31 mouse cellular contexts compared by ENCODE assay signal in genomic region chr14:106550150-106550549, GRCm38 (mm10).
DNase-seq lines count a peak whose midpoint lies in the region; ATAC-seq and TF ChIP-seq lines count a peak whose summit lies in the region.
"Had no signal": no experiment of that assay in that cellular context is flagged by ENCODE, and none has a peak within 500 bp of the region (broad histone marks: within the 10 kb centered on the region; RNA-seq: fewer than 3 reads in every experiment).

No protein-coding gene starts in this region.

- TF ChIP-seq POLR2A in brain, embryonic 14.5 days (IDR thresholded peaks at IDR 0.05; ENCODE audit: borderline replicate concordance, extremely low read depth, insufficient read depth, insufficient read length, poor library complexity, severe bottlenecking) = no peak

- H3K4me2 ChIP-seq in forebrain, embryonic 14.5 days (ENCODE audit: low read length) = no peak overlapping the region
- H3K4me2 ChIP-seq in forebrain, postnatal 0 days (ENCODE audit: low read depth) = no peak overlapping the region
- H3K4me2 ChIP-seq in hindbrain, postnatal 0 days (ENCODE audit: low read depth, low read length) = no peak overlapping the region
- H3K4me2 ChIP-seq in hindbrain, embryonic 12.5 days (replicated peaks) = no peak overlapping the region
- H3K4me2 ChIP-seq in midbrain, postnatal 0 days (ENCODE audit: low read depth, low read length, poor library complexity, severe bottlenecking) = no peak overlapping the region
- no peak overlapping the region for H3K4me2 ChIP-seq in midbrain, embryonic 15.5 days
- H3K4me2 ChIP-seq: embryonic facial prominence, embryonic 15.5 days; forebrain, embryonic 15.5 days; heart, embryonic 13.5 days; hindbrain, embryonic 15.5 days had no signal

- no peaks in the 10 kb centered on the region for H3K36me3 ChIP-seq in forebrain, embryonic 14.5 days (ENCODE audit: control insufficient read depth, insufficient read depth, low read length)
- no peaks in the 10 kb centered on the region for H3K36me3 ChIP-seq in forebrain, postnatal 0 days (ENCODE audit: insufficient read depth)
- H3K36me3 ChIP-seq in hindbrain, postnatal 0 days (ENCODE audit: insufficient read depth, low read length) = no peaks in the 10 kb centered on the region
- H3K36me3 ChIP-seq in hindbrain, embryonic 12.5 days = no peaks in the 10 kb centered on the region
- H3K36me3 ChIP-seq in midbrain, postnatal 0 days (ENCODE audit: insufficient read depth, low read length) = no peaks in the 10 kb centered on the region
- H3K36me3 ChIP-seq in midbrain, embryonic 15.5 days (replicated peaks) = no peaks in the 10 kb centered on the region
- H3K36me3 ChIP-seq: embryonic facial prominence, embryonic 15.5 days; forebrain, embryonic 15.5 days; G1E; heart, embryonic 10.5 days; heart, embryonic 13.5 days; hindbrain, embryonic 15.5 days had no signal

- ATAC-seq in forebrain, embryonic 14.5 days = no peak
- no peak for ATAC-seq in forebrain, postnatal 0 days
- no peak for ATAC-seq in hindbrain, postnatal 0 days
- ATAC-seq in hindbrain, embryonic 12.5 days (ENCODE audit: low FRiP score) = no peak
- no peak for ATAC-seq in midbrain, postnatal 0 days (ENCODE audit: low FRiP score)
- no peak for ATAC-seq in midbrain, embryonic 15.5 days (replicated peaks)
- ATAC-seq: forebrain, embryonic 15.5 days; inflammation-experienced regulatory T-cells, adult 6 months; intestine, embryonic 16.5 days; Patski had no signal

- H3K4me1 ChIP-seq in forebrain, embryonic 14.5 days (ENCODE audit: control insufficient read depth, insufficient read depth, low read length) = no peaks in the 10 kb centered on the region
- H3K4me1 ChIP-seq in forebrain, postnatal 0 days (ENCODE audit: insufficient read depth) = no peaks in the 10 kb centered on the region
- H3K4me1 ChIP-seq in hindbrain, postnatal 0 days (ENCODE audit: insufficient read depth, low read length) = no peaks in the 10 kb centered on the region
- H3K4me1 ChIP-seq in hindbrain, embryonic 12.5 days = no peaks in the 10 kb centered on the region
- no peaks in the 10 kb centered on the region for H3K4me1 ChIP-seq in midbrain, postnatal 0 days (ENCODE audit: insufficient read depth, low read length)
- H3K4me1 ChIP-seq in midbrain, embryonic 15.5 days = no peaks in the 10 kb centered on the region
- H3K4me1 ChIP-seq: embryonic facial prominence, embryonic 15.5 days; forebrain, embryonic 15.5 days; heart, embryonic 10.5 days; heart, embryonic 13.5 days; hindbrain, embryonic 15.5 days had no signal

- no peaks in the 10 kb centered on the region for H3K27me3 ChIP-seq in forebrain, embryonic 14.5 days (replicated peaks; ENCODE audit: control insufficient read depth, insufficient read depth, low read length)
- no peaks in the 10 kb centered on the region for H3K27me3 ChIP-seq in forebrain, postnatal 0 days (ENCODE audit: insufficient read depth, low read length)
- H3K27me3 ChIP-seq in hindbrain, postnatal 0 days (ENCODE audit: insufficient read depth, low read length) = no peaks in the 10 kb centered on the region
- H3K27me3 ChIP-seq in hindbrain, embryonic 12.5 days = no peaks in the 10 kb centered on the region
- no peaks in the 10 kb centered on the region for H3K27me3 ChIP-seq in midbrain, postnatal 0 days (ENCODE audit: insufficient read depth, low read length)
- no peaks in the 10 kb centered on the region for H3K27me3 ChIP-seq in midbrain, embryonic 15.5 days (replicated peaks)
- H3K27me3 ChIP-seq: CH12.LX; embryonic facial prominence, embryonic 15.5 days; forebrain, embryonic 15.5 days; heart, embryonic 13.5 days; hindbrain, embryonic 15.5 days; Patski had no signal

- TF ChIP-seq CTCF in forebrain, postnatal 0 days (IDR thresholded peaks at IDR 0.05; ENCODE audit: low read depth) = no peak
- no peak for TF ChIP-seq CTCF in hindbrain, postnatal 0 days (IDR thresholded peaks at IDR 0.05; ENCODE audit: low read depth)
- no peak for TF ChIP-seq CTCF in midbrain, postnatal 0 days (IDR thresholded peaks at IDR 0.05)
- TF ChIP-seq CTCF in brain, embryonic 14.5 days (IDR thresholded peaks at IDR 0.05; ENCODE audit: borderline replicate concordance, extremely low read depth, insufficient read depth, insufficient read length) = no peak

- no peaks in the 10 kb centered on the region for H3K9me3 ChIP-seq in forebrain, embryonic 14.5 days (replicated peaks; ENCODE audit: control insufficient read depth, low read length)
- H3K9me3 ChIP-seq in forebrain, postnatal 0 days (ENCODE audit: low read length) = no peaks in the 10 kb centered on the region
- no peaks in the 10 kb centered on the region for H3K9me3 ChIP-seq in hindbrain, postnatal 0 days (ENCODE audit: low read length)
- H3K9me3 ChIP-seq in hindbrain, embryonic 12.5 days (replicated peaks) = no peaks in the 10 kb centered on the region
- no peaks in the 10 kb centered on the region for H3K9me3 ChIP-seq in midbrain, postnatal 0 days (ENCODE audit: low read length)
- no peaks in the 10 kb centered on the region for H3K9me3 ChIP-seq in midbrain, embryonic 15.5 days
- H3K9me3 ChIP-seq: embryonic facial prominence, embryonic 15.5 days; forebrain, embryonic 15.5 days; heart, embryonic 10.5 days; heart, embryonic 13.5 days; hindbrain, embryonic 15.5 days had no signal

- no peak overlapping the region for H3K4me3 ChIP-seq in forebrain, embryonic 14.5 days (ENCODE audit: low read depth, low read length)
- H3K4me3 ChIP-seq in forebrain, postnatal 0 days (ENCODE audit: low read depth, low read length) = no peak overlapping the region
- H3K4me3 ChIP-seq in hindbrain, postnatal 0 days (ENCODE audit: low read length) = no peak overlapping the region
- no peak overlapping the region for H3K4me3 ChIP-seq in hindbrain, embryonic 12.5 days
- no peak overlapping the region for H3K4me3 ChIP-seq in midbrain, postnatal 0 days (ENCODE audit: low read depth, low read length)
- no peak overlapping the region for H3K4me3 ChIP-seq in midbrain, embryonic 15.5 days
- H3K4me3 ChIP-seq: embryonic facial prominence, embryonic 15.5 days; forebrain, embryonic 15.5 days; heart, adult 2 months; heart, embryonic 10.5 days; heart, embryonic 13.5 days; hindbrain, embryonic 15.5 days had no signal

- 4% methylated on average over 1 of the region's 1 CpGs for WGBS in forebrain, embryonic 14.5 days
- 5% methylated on average over 1 of the region's 1 CpGs for WGBS in forebrain, postnatal 0 days
- WGBS in hindbrain, postnatal 0 days = 28% methylated on average over 1 of the region's 1 CpGs
- WGBS in hindbrain, embryonic 12.5 days = 13% methylated on average over 1 of the region's 1 CpGs
- WGBS in midbrain, postnatal 0 days = 10% methylated on average over 1 of the region's 1 CpGs
- WGBS in midbrain, embryonic 15.5 days = 7% methylated on average over 1 of the region's 1 CpGs

- peak; percentile 7 for DNase-seq in forebrain, embryonic 14.5 days (ENCODE audit: low spot score)
- no peak for DNase-seq in forebrain, postnatal 0 days
- peak; percentile 2 for DNase-seq in hindbrain, postnatal 0 days (ENCODE audit: low spot score)
- DNase-seq in midbrain, postnatal 0 days (ENCODE audit: low spot score) = peak; percentile 19
- DNase-seq in brain, embryonic 14.5 days (ENCODE audit: low read depth) = peak; percentile 41
- DNase-seq in right cerebral cortex, postnatal 14 days = no peak
- DNase-seq: adrenal gland, adult 2 months; adrenal gland, postnatal 14 days; B cell, adult 2 months; cerebellum, adult 11-12 months; cerebellum, adult 8-10 months; cerebellum, postnatal 10 days; cerebellum, postnatal 36 days; embryo, embryonic 11 days; gastrocnemius, postnatal 10 days; gastrocnemius, postnatal 36 days; heart, adult 2 months; heart, postnatal 14 days; heart, postnatal 4 days had no signal

- H3K27ac ChIP-seq in forebrain, embryonic 14.5 days (ENCODE audit: low read depth, low read length) = no peak overlapping the region
- no peak overlapping the region for H3K27ac ChIP-seq in forebrain, postnatal 0 days (ENCODE audit: low read depth, low read length)
- no peak overlapping the region for H3K27ac ChIP-seq in hindbrain, postnatal 0 days
- H3K27ac ChIP-seq in hindbrain, embryonic 12.5 days = no peak overlapping the region
- no peak overlapping the region for H3K27ac ChIP-seq in midbrain, postnatal 0 days (ENCODE audit: low read depth, low read length)
- no peak overlapping the region for H3K27ac ChIP-seq in midbrain, embryonic 15.5 days
- H3K27ac ChIP-seq: embryonic facial prominence, embryonic 15.5 days; forebrain, embryonic 15.5 days; heart, adult 2 months; heart, embryonic 10.5 days; heart, embryonic 13.5 days; hindbrain, embryonic 15.5 days had no signal

- no peak overlapping the region for H3K9ac ChIP-seq in forebrain, embryonic 14.5 days (ENCODE audit: low read length)
- H3K9ac ChIP-seq in forebrain, postnatal 0 days = no peak overlapping the region
- H3K9ac ChIP-seq in hindbrain, postnatal 0 days (replicated peaks; ENCODE audit: low read length) = no peak overlapping the region
- no peak overlapping the region for H3K9ac ChIP-seq in hindbrain, embryonic 12.5 days
- H3K9ac ChIP-seq in midbrain, postnatal 0 days (replicated peaks; ENCODE audit: low read length, poor library complexity, severe bottlenecking) = no peak overlapping the region
- no peak overlapping the region for H3K9ac ChIP-seq in midbrain, embryonic 15.5 days
- H3K9ac ChIP-seq: embryonic facial prominence, embryonic 15.5 days; forebrain, embryonic 15.5 days; heart, embryonic 13.5 days; hindbrain, embryonic 15.5 days had no signal

Comparison
In these comparisons a context has a peak if more than half of its experiments do, and no peak if none do; other contexts are left out.
1. DNase-seq: peak in forebrain, embryonic 14.5 days (single experiment), hindbrain, postnatal 0 days (single experiment), midbrain, postnatal 0 days (single experiment) and brain, embryonic 14.5 days (single experiment); none in forebrain, postnatal 0 days (single experiment) and right cerebral cortex, postnatal 14 days (single experiment).